Mouse (Mus musculus) pancreas, adult 10 weeks (tissue): ENCODE results near the gene Gins3. TPM values are rescaled to one million over a fixed set of nuclear protein-coding genes. Genes with fewer than 3 reads are reported as not detected.

Experiments
- polyA plus RNA-seq: library from polyadenylated mRNA; stranded (reverse); fragments of 350-450 nt; fragmentation: Illumina TruSeq; extraction: RNeasy Lipid Tissue Mini Kit (QIAGEN cat#74804); gene quantifications from one replicate; pipeline ENCODE4 v1.2.3, GENCODE M21; 2015; ENCODE audit warnings: low read depth, low replicate concordance; ENCODE audit not compliant: insufficient read depth

Gene Gins3
- 0.74 TPM for polyA plus RNA-seq

GRCm38 (mm10) chr8:95633262-95634062 is at the start of gene Gins3:
Gins3 (plus strand) TSS chr8:95633453.

GRCm38 (mm10) chr8:95676631-95677030 is 43.4 kb downstream of the Gins3 start, which contains the start of gene Ndrg4:
Ndrg4 (plus strand) TSS chr8:95676980.

Other genes with a start within 250 kb of the Gins3 start
- 15.2 TPM for gene Cfap20, start 198.6 kb upstream of the Gins3 start, polyA plus RNA-seq
- 7.5 TPM for gene Csnk2a2, start 143.4 kb upstream of the Gins3 start, polyA plus RNA-seq
- not detected for gene Ccdc113, start 99.4 kb upstream of the Gins3 start, polyA plus RNA-seq
- not detected for gene Prss54, start 57.1 kb upstream of the Gins3 start, polyA plus RNA-seq
- 2.7 TPM for gene Ndrg4, start 43.5 kb downstream of the Gins3 start, polyA plus RNA-seq
- 19.3 TPM for gene Setd6, start 82.4 kb downstream of the Gins3 start, polyA plus RNA-seq
- 14.4 TPM for gene Cnot1, start 174.0 kb downstream of the Gins3 start, polyA plus RNA-seq
- gene Sap18b, start 191.9 kb downstream of the Gins3 start, polyA plus RNA-seq = 13.1 TPM
- gene Slc38a7, start 220.1 kb downstream of the Gins3 start, polyA plus RNA-seq = 7.2 TPM